Mouse (Mus musculus) kidney, adult 11 months (tissue): ENCODE results near the gene Spag8.

Experiments used
- DNase-seq: peaks from one replicate; pipeline ENCODE4 v3.0.0; 2022

Gene Spag8

DNA sequence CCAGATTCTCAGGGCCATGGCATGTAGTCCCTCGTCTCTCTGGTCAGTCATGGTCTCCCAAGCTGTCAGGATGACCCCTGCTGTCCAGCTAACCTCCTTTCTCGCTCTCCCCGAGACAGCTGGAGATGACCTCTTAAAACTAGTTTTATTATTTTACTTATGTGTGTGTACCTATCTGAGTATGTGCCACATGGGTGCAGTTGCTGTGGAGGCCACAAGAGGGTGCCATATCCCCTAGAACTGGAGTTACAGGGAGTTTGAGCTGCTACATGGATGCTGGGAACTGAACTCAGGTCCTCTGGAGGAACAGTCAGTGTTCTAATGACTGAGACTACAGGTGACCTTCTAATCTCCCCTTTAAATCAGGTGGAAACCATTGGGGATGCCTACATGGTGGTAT lies 3.6 kb downstream of the Spag8 start:
- DNase-seq: no peak

GRCm38 (mm10) chr4:43640491-43640890 lies 12.9 kb downstream of the Spag8 start:
- DNase-seq: peak; percentile 1

DNA sequence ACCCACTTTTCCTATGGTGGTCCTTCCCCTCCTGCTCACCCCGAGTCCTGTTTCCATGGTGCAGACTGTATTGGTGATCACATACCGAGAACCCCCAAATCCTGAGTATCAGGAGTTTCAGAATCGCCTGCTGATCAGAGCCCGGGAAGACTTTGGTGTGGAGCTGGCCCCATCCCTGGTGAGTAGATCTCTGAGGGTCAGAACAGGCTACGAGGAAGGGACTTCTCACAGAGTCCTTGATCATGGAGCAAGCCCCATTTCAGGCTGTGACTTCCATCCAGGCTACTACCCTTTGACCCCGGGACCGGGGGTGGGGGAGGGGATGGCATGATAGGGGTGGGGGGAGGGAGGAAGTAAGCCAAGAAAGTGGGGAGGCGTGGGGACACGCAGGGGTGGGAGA lies 13.3 kb downstream of the Spag8 start:
- DNase-seq: peak; percentile 0

- no peak for DNase-seq
These were observed 16.6 kb downstream of the Spag8 start for GRCm38 (mm10) chr4:43636751-43637150.

GRCm38 (mm10) chr4:43634621-43635374 lies 18.6 kb downstream of the Spag8 start:
- peak; percentile 1 for DNase-seq

DNA sequence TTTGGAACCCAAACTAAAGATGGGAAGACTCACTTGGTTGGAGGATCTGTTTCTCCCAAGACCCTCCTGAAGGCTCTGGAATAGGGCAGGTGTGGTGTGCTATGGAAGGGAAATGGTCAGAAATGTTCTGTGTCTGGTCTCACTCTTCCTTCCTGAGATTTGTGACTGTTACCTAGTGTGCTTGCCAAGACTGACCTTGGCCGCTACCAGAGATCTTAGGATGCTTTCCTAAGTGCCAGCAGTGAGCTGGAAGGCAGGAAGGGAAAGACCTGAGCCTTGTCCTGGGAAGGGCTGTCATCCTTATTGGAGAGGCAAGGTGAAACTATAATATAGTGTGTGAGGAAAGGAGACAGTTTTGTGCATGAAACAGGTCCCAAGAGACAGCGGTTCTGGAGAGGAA lies 19.7 kb downstream of the Spag8 start:
- DNase-seq: no peak

DNA sequence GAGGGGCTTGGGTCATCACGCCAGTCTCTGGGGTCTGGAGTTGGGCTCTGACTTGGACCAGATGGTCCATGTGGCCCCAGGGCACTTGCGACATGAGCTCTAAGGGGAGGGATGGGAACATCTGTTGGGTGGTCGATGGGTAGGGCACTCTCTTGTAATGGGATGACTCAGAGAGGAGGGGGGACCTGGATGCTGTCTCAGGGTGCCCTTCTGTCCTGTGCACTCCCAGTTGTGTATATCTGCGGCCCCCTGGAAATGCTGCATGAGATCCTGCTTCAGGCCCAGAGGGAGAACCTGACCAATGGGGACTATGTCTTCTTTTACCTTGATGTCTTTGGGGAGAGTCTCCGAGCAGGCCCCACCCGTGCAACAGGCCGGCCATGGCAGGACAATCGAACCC lies 20.1 kb downstream of the Spag8 start:
- no peak for DNase-seq

DNA sequence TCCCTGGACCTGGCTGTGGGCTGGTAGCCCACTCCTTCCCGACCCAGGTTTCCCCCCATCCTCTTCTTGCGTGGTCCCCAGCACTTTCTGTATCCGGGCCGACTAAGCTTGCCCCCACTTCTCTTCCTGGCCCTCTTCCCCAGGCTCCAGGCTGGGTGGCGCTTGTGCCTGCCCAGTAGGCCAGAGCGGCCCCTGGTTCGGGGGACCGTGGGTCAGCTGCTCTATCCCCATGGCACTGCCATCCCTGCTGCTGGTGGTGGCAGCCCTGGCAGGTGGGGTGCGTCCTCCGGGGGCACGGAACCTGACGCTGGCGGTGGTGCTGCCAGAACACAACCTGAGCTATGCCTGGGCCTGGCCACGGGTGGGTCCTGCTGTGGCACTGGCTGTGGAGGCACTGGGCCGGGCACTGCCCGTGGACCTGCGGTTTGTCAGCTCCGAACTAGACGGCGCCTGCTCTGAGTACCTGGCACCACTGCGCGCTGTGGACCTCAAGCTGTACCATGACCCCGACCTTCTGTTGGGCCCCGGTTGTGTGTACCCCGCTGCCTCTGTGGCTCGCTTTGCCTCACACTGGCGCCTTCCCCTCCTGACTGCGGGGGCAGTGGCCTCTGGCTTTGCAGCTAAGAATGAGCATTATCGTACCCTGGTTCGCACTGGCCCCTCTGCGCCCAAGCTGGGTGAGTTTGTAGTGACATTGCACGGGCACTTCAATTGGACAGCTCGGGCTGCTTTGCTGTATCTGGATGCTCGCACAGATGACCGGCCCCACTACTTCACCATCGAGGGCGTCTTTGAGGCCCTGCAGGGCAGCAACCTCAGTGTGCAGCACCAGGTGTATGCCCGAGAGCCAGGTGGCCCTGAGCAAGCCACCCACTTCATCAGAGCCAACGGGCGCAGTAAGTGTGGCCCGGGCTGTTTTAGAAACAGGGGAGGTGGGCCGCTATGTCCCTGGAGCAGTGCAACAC lies 21.2 kb downstream of the Spag8 start:
- peak; percentile 36 for DNase-seq

DNA sequence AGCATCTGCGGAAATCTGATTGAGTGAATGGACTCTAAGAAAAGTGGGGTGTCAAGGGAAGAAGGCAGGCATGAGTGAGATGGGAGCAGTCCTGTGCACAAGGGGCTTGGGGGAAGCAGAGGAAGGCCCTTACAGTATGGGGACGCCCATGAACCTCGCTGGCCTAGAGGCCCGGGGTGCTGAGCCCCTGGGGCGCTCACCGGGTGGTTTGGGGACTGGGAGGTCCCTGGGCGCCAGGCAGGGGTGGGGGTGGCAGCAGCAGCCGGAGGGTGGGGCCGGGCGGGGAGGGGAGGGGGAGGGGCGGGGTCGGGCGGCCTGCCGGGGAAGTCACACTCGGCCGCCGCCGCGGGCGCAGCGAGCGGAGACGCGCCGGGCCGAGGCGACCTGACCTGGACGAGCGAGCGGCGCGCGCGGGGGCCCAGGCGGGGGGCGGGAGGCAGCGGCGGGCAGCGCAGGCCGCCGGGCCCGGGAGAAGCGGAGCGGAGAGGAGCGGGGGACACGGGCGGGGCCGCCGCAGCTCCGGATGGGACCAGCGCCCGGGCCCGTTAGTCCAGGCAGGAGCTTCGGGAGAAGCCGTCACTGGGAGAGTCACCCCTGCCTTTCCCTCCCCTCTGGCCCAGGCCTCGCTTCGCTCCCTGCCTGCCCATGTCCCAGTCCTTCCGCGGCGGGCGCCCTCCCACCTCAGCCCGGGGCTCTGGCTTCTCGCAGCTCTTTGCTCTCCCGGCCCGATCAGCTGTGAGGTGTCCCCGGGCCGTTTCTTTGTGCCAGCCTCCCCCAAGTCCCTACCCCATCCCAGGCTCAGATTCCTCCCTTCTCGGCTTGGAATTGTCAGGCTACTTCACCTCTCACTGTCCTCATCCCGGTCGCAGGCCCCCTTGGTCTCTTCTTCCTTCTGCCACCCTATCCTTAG lies 22.1 kb downstream of the Spag8 start, which contains the start of gene Npr2:
Gene Npr2 (plus strand): TSS at position 890 of the 910 bp plus-strand sequence.
- DNase-seq: no peak

- DNase-seq: no peak
These were observed 22.7 kb downstream of the Spag8 start for GRCm38 (mm10) chr4:43630671-43631045.

DNA sequence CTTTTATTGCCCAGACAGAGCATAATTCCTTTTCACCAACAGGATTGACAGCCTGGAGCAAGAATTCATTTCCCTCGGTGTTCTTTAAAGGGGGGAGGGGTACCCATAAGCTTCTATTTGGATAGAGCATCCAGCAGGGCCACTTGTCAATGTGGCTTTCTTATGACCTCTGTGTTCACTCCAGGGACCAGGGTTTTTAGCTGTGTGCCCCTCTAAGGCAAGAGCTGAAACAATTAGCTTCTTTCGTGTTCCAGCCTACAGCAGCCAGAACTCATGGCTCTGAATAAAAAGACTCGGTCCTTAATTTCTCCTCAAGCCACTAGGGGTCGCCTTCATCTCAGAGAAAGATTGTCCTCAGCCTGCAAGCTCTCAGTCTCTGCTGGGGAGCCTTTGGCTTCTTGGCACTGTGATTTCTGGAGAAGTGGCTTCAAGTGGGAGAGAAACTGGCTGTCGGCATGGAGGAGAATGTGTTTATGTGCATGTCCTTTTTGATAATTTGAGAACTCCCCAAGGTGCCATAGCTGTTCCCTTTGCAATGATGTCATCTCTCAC lies 23.3 kb downstream of the Spag8 start:
- DNase-seq: peak; percentile 78

GRCm38 (mm10) chr4:43629106-43629817 lies 24.1 kb downstream of the Spag8 start:
- DNase-seq: no peak

GRCm38 (mm10) chr4:43620146-43620778 lies 33.1 kb downstream of the Spag8 start:
- no peak for DNase-seq

DNA sequence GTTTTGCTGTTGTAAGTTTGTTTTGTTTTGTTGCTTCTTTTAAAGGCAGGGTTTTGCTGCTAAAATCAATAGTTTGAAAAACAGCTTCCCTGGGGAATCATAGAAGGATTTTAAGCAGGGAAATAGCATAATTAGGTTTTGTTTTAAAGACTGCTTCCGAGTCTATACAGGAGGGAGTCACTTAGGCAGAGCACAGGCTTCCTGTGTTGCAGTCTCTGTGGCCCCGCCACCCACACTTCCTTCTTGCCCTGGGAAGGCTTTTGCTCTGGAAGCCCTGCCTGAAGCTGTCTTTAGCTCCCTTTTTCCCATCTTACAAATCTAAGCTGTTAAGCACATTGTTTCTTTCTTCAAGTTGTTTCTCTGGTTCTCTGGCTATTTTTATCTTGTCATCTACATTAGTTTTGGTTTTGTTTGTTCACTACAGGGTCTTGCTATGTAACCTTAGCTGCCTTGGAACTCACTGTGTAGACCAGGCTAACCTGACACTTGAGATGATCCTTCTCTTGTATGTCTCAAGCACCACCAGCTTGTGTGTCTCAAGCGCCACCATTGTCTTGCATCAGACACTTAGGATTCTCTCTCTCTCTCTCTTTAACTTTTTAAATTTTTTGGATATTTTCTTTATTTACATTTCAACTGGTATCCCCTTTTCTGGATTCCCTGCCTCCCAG lies 40.2 kb downstream of the Spag8 start:
- no peak for DNase-seq

DNA sequence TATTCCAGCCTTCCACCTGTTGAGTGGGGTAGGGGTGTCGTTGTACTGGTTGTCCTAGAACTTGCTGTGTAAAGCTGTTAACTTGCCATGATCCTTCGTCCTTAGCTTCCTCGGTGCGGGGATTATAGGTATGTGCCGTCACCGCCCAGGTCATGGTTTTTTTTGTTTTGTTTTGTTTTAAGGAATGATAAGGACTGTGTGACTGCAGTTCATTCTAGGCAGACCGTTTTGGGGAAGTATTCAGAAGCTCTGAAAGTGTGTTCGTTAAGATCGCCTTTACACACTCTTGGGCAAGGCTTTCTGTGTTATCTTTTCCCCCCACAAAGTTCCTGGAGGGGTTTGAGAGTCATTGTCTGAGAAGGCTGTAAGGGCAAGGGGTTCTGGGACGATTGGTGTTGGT lies 40.9 kb downstream of the Spag8 start:
- no peak for DNase-seq

- DNase-seq: no peak
These were observed 48.4 kb downstream of the Spag8 start for GRCm38 (mm10) chr4:43604751-43605685.

DNA sequence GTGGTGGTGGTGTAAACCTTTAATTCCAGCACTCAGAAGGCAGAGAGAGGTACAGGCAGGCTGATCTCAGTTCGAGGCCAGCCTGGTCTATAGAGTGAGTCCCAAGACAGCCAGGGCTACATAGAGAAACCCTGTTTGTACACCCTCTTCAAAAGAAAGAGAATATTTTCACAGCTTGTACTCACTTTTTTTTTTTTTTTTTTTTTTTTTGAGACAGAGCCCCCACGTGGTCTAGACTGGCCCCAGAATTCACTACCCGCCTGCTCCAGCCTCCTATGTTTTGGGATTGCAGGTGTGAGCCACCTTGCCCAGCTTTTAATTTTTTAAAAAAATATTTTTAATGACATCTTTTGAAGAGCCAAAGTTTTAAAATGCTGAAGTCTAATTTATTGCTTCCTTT lies 49.3 kb downstream of the Spag8 start:
- no peak for DNase-seq
